Mouse (Mus musculus): ENCODE measurements around the gene Entpd1. TPM values are rescaled to one million over a fixed set of nuclear protein-coding genes. Genes with fewer than 3 reads are reported as not detected.

Entpd1 gene
- total RNA-seq (2018; cell fraction: chromatin; rRNA removed), result 100 to 1,000 TPM in 23 of 26 experiments, 10 to 100 TPM in 3; 33.7 to 454 (median 135) TPM
- 100 to 1,000 TPM in 18 of 26 experiments, 10 to 100 TPM in 8; 86.1 to 339 (median 189) TPM for total RNA-seq (2018; cell fraction: cytosol; rRNA removed)
- total RNA-seq (2018; cell fraction: nucleus; rRNA removed), result 100 to 1,000 TPM in 24 of 26 experiments, 10 to 100 TPM in 2; 83.5 to 570 (median 192) TPM
- polyA plus RNA-seq (2018), result 164 to 283 TPM (median 241 TPM) in 3 replicates

DNA sequence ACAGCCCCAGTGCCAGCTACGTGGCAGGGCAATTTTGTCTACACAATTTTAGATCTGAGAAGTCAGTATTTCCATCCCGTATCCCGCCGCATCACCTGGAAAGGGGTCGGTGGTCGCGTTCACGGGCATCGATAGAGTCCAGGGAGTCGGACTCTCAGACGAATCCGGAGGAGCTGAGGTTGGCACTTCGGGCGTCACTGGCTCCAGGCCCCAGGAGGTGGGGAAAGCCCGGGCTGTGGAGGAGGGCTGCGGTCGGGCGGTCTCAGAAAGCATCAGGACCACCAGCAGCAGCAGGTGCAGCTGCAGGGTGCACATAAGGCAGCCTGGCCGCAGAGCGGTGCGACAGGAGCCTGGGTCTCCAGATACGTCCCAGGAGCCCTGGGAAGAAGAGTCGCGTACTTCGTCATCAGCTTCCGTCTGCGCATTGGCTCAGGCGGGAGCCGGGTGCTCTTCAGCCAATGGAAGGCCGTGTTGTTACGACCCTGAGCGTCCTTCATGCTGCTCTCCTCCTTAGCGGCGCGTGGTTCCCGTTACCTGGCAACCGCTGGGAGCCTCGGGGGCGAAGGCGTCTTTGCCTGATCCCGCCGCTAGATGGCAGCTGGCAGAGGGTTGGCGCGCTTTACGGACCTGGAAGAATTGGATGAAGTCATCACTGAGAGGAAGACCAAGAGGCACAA, at the start of gene Entpd1, which contains the start of gene Tctn3:
Gene Entpd1, plus strand, starts transcription at position 537 of the 677 bp plus-strand sequence.
Gene Tctn3, minus strand, starts transcription at position 404 of the 677 bp plus-strand sequence.
- H3K79me2 ChIP-seq (ENCODE audit: inconsistent target), result peaks cover 5% of the 10 kb centered on the region; the same call in 1 of the 2 replicates
- peak within 1 kb of the TSS; percentile 53 for H3K4me3 ChIP-seq (ENCODE audit: inconsistent target)
- WGBS (ENCODE audit: missing documents), result under 1% methylated on average over 44 of the region's 45 CpGs
- H3K27ac ChIP-seq, result no peak within 1 kb of the TSS
- H3K36me3 ChIP-seq (ENCODE audit: inconsistent target), result peaks cover 21% of the 10 kb centered on the region

DNA sequence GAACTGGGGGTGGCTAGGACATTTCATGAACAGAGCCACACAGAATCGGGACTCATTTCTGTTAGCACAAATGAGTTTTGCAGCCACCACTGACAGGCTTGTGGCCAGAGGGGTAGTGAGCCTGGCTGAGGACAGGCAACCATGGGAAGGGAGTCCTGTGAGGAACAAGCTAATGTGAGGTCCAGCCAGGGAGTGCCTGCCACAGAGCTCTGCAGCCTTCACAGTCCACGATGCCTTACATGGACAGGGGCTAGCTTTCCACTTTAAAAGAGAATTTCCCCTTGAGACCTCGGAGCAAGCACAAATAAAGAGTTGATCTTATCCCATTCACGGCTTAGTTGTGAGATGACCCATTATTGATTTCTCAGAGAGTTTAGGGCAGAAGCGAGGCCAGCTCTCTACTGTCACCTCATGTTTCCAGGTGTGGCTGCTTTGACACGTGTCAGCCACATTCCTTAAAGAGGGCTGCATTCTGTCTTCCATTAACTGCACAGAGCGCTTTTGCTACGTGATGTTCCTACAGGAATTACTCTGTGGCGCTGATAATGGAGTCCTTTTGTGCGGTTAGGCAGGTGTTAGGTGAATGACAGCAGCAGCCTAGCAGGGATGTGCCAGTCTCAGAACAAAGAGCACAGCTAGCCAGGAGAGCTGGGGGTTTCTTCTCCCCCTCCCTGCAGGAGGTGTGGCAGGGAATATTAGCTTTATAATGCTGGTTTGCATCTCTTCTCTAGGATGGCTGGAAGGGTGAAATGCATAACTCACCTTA, 48.1 kb upstream of the Entpd1 start:
- WGBS (ENCODE audit: missing documents), result 95% methylated on average over 10 of the region's 10 CpGs
- Histone ChIP-seq H3K79me2 (ENCODE audit: inconsistent target) (no peaks in the 10 kb centered on the region), H3K36me3 (ENCODE audit: inconsistent target) (no peaks in the 10 kb centered on the region), H3K27ac (no peak overlapping the region), H3K4me3 (ENCODE audit: inconsistent target) (no peak overlapping the region)

DNA sequence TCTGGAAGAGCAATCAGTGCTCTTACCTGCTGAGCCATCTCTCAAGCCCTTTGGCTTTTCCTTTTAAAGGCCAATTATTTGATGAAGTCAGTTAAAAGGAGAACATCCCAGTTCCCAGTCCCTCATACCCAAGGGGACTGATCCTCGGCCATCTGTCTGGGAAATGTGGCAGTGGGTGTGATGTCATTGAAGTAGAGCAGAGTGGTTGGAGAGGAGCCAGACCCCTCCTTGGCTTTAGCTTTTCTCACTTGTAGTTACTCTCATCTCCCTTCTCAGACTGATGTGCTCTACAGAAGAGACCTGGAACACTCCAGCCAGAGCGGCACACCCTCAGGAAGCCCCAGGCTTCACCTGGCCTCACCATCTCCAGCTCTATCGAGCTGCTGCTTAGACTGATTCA, 44.5 kb upstream of the Entpd1 start:
- H3K27ac ChIP-seq, result no peak overlapping the region
- H3K36me3 ChIP-seq (ENCODE audit: inconsistent target), result no peaks in the 10 kb centered on the region
- no peaks in the 10 kb centered on the region for H3K79me2 ChIP-seq (ENCODE audit: inconsistent target)
- 96% methylated on average over 3 of the region's 3 CpGs for WGBS (ENCODE audit: missing documents)
- H3K4me3 ChIP-seq (ENCODE audit: inconsistent target), result no peak overlapping the region

DNA sequence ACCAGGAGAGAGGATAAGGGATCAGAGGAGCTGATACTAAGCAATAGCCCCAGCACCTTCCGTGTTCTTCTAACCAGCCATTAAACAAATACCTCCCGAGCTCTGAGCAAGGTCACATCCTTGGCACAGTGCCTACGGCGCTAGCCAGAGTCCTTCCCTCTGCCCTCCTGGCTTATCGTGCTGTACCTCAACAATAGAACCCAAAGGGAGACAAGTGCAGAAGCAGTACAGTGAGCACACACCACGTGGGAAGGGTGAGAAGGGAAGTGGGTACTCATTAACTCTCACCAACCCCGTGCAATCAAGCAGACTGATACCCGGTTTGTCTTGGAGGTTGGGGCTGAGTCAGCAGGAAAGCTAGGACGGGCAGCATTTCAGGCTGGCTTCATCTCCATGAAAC, 41.4 kb upstream of the Entpd1 start:
- 90% methylated on average over 9 of the region's 9 CpGs for WGBS (ENCODE audit: missing documents)
- no peaks in the 10 kb centered on the region for H3K36me3 ChIP-seq (ENCODE audit: inconsistent target)
- H3K4me3 ChIP-seq (ENCODE audit: inconsistent target), result no peak overlapping the region
- H3K27ac ChIP-seq, result no peak overlapping the region
- no peaks in the 10 kb centered on the region for H3K79me2 ChIP-seq (ENCODE audit: inconsistent target)

DNA sequence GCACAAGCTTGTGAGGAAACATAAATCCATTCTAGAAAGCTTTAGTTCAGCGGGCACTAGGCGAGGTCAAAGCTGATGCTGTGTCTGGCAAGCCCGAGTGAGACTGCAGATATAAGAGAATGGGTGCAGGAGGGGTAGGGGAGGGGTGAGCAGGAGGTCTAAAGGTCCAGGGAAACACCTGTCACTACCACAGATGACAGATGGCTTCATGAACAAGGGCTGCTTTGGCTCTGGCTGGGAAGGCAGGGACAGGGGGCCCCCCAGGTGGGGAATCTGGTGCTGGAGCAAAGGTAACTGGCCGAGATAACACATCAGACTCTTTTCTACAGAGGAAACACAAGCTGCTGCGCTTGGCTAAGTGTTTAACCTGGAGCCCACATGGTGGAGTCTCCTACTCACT, 36.7 kb upstream of the Entpd1 start:
- Histone ChIP-seq H3K79me2 (ENCODE audit: inconsistent target) (no peaks in the 10 kb centered on the region), H3K4me3 (ENCODE audit: inconsistent target) (no peak overlapping the region), H3K27ac (no peak overlapping the region), H3K36me3 (ENCODE audit: inconsistent target) (no peaks in the 10 kb centered on the region)
- 88% methylated on average over 5 of the region's 5 CpGs for WGBS (ENCODE audit: missing documents)

DNA sequence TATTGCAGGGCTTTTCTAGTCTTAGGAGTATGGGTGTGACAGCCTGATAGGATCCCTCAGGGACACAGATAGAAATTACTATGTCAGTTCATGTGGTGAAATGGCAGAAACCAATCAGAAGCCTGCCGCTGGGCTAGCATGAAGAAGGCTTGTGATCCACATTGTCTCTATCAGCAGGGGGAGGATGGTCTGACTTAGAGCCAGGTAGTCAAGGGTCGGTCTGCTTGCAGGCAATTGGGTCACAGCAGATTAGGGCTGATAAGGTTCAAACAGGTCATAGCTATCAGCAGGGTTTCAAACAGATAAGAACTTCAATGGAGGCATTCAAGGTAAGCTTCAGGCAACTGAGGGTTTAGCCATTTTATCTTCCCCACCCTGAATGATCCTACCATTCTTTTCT, 31.3 kb upstream of the Entpd1 start:
- Histone ChIP-seq H3K4me3 (ENCODE audit: inconsistent target) (no peak overlapping the region), H3K36me3 (ENCODE audit: inconsistent target) (no peaks in the 10 kb centered on the region), H3K27ac (no peak overlapping the region), H3K79me2 (ENCODE audit: inconsistent target) (no peaks in the 10 kb centered on the region)
- whole genome bisulfite sequencing (ENCODE audit: missing documents), result 91% methylated on average over 2 of the region's 2 CpGs

DNA sequence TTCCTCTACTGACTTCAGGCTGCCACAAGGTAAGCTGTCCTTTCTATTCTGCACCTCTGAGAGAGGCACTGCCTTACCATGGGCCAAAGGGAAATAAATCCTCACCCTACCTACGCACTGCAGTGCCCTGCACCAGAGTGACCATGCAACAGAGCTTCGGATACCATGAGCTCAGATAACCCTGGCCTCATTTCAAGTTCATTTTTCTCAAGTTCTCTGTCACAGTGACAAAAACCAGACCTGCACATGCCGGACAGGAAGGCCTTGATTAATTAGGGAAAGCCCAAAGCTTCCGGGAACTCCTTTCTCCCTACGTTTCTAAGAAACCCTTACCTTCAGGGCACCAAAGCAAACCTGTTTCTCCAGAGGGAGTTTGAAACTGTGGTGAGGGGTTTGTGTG, 30.5 kb upstream of the Entpd1 start:
- no peak overlapping the region for H3K4me3 ChIP-seq (ENCODE audit: inconsistent target)
- WGBS (ENCODE audit: missing documents), result 92% methylated on average over 5 of the region's 5 CpGs
- no peaks in the 10 kb centered on the region for H3K36me3 ChIP-seq (ENCODE audit: inconsistent target)
- no peak overlapping the region for H3K27ac ChIP-seq
- no peaks in the 10 kb centered on the region for H3K79me2 ChIP-seq (ENCODE audit: inconsistent target)

DNA sequence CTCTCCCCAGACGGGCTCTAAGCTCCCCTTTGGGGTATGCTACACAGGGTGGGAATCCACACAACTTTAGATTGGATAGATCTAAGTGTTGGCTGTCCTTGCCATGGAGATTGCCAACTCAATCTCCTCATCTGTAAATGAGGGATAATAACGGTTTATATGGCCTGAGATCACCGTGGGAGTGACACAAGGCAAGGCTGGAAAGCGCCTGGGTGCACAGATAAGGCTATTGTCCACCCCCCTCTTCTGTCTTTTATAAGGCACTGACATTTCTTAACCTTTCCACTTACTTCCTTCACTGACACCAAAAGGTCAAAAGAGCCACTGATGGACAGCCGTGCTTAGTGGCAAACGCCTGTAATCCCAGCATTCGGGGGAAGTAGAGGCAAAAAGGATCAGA, 25.3 kb upstream of the Entpd1 start:
- Histone ChIP-seq H3K79me2 (ENCODE audit: inconsistent target) (no peaks in the 10 kb centered on the region), H3K27ac (no peak overlapping the region), H3K36me3 (ENCODE audit: inconsistent target) (no peaks in the 10 kb centered on the region), H3K4me3 (ENCODE audit: inconsistent target) (no peak overlapping the region; the same call in 1 of the 2 replicates)
- 75% methylated on average over 7 of the region's 7 CpGs for WGBS (ENCODE audit: missing documents)

DNA sequence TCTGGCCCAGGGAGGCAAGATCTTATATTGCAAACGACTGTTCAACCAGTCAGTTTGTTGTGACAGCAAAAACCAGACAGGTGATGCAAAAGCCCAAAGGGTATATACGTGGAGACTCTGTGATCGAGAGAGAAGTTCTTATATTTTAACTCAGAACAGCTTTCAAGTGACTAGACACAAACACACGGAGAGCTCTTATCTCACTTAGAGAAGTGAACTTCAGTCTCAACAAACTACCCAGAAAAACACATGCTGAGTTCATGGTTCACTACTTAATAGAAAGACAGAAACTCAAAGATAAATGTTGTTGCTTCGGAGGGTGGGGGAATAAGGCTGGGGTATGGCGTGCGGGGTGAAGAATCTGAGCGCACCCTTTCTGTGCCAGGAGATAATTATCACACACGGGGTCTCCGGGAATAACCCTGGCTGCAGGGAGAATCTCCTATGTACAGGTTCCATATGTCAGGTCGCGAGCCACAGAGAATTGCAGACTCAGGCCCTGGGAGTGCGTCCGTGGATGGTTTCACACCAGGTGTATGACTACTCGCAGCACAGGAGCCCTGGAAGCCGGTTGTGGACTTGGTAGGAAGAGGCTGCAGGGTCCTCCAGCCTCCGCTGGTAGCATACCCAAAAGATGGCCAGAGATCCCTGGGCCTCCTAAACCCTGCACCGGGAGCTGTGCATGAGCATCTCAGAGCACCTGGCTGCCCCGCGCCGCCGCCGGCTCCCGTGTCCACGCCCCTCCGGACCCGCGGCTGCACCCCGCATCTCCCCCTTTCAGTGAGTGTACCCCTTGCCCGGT, 24.5 kb upstream of the Entpd1 start:
- Histone ChIP-seq H3K27ac (no peak overlapping the region), H3K4me3 (ENCODE audit: inconsistent target) (peak overlapping the region; percentile 60), H3K36me3 (ENCODE audit: inconsistent target) (no peaks in the 10 kb centered on the region), H3K79me2 (ENCODE audit: inconsistent target) (no peaks in the 10 kb centered on the region)
- 6% methylated on average over 30 of the region's 30 CpGs for WGBS (ENCODE audit: missing documents)

DNA sequence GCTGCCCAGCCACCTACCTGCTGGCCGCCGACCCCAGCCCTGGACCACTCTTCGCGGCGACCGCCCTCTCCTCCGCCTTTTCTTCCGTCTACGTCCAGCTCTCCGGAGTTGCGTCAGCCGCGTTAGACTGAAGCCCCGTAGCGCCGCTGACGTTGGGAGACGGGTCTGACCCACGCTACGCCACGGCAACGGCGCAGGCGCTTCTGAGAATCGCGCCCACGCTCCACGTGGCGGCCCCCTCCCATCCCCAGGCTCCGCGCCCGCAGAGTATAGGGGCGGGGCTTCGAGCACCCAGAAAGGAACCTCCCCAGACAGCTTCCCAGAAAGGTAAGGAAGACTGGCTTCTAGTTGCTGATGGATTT, 23.9 kb upstream of the Entpd1 start, which contains the start of gene Aldh18a1:
Gene Aldh18a1, minus strand, starts transcription at position 171 of the 362 bp plus-strand sequence.
- H3K79me2 ChIP-seq (ENCODE audit: inconsistent target), result no peaks in the 10 kb centered on the region
- peak within 1 kb of the TSS; percentile 42 for H3K27ac ChIP-seq
- H3K36me3 ChIP-seq (ENCODE audit: inconsistent target), result no peaks in the 10 kb centered on the region
- peak within 1 kb of the TSS; percentile 60 for H3K4me3 ChIP-seq (ENCODE audit: inconsistent target)
- under 1% methylated on average over 32 of the region's 34 CpGs for WGBS (ENCODE audit: missing documents)

DNA sequence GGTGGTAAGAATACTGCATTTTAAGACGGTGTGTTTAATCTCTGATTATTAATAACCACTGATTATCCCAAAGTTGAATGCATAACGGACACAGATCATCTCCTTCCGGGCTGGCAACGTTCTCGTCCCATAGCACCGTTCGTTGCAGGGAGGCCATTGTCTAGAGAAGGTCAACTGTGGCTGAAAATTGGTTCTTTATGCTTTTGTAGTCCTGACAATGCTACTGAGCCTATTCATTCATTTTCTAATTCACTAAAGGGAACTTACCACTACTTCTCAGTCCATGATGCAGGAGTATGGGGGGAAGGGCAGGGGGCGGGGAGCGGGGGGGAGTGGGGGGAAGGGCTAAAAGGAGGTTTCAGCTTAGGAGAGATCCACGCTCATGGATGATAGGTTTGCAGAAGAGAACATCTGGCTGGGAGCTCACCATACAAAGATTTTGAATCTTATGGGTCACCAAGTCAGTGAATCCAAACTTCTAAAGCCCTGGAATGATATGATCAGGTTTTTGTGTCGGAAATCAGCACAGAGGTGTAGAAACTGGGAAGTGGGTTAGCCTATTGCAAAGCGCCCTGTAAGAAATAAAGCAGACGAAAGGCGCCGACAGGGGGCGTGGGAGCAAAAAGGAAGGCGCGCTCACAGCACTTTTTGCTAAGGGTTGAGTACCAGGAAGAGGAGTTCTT, 23.2 kb upstream of the Entpd1 start:
- H3K27ac ChIP-seq, result peak overlapping the region; percentile 42
- peak overlapping the region; percentile 60 for H3K4me3 ChIP-seq (ENCODE audit: inconsistent target)
- under 1% methylated on average over 18 of the region's 18 CpGs for WGBS (ENCODE audit: missing documents)
- no peaks in the 10 kb centered on the region for H3K79me2 ChIP-seq (ENCODE audit: inconsistent target)
- no peaks in the 10 kb centered on the region for H3K36me3 ChIP-seq (ENCODE audit: inconsistent target)

DNA sequence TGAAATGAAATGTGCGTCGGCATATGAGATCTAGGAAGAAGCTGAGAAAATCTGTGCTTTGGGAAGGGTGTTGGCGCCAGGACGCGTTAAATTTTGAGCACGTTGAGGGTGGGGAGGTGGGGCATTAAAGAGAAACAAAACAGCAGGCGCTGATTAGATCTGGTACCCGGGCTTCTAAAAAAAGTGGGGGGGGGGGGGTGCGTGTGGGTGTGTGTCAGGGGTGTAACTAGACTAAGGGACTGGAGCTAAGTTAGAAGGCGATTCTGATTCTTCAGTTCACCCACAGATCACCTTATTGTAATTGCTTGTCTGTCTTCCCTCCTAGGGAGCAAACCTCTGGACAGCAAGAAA, 22.7 kb upstream of the Entpd1 start:
- H3K36me3 ChIP-seq (ENCODE audit: inconsistent target), result no peaks in the 10 kb centered on the region
- 0% methylated on average over 10 of the region's 10 CpGs for WGBS (ENCODE audit: missing documents)

DNA sequence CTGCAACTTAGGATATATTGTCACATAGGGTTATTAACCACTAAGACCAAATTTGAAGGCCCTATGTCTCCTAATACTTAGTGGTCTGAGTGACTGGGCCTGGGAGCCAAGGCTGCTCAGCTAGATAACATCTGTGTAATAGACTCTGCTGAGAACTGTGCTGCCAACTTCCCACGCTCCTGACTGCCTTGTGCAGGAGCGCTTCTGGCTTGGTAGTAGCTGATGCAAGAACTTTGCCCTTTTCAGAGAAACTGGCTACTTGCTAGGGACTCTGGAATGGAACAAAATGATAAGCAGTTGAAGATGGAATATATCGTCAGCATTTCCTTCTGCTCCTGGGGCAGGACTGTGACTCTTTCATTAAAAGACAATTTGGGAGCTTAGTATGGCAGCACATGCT, 16.9 kb upstream of the Entpd1 start:
- Histone ChIP-seq H3K36me3 (ENCODE audit: inconsistent target) (peaks cover 11% of the 10 kb centered on the region; the same call in 1 of the 2 replicates), H3K27ac (no peak overlapping the region), H3K79me2 (ENCODE audit: inconsistent target) (no peaks in the 10 kb centered on the region), H3K4me3 (ENCODE audit: inconsistent target) (no peak overlapping the region)
- 97% methylated on average over 3 of the region's 3 CpGs for WGBS (ENCODE audit: missing documents)

More for the DNA sequence above, 22.7 kb upstream of the Entpd1 start:
- H3K79me2 ChIP-seq (ENCODE audit: inconsistent target), result no peaks in the 10 kb centered on the region
- H3K4me3 ChIP-seq (ENCODE audit: inconsistent target), result peak overlapping the region; percentile 60
- H3K27ac ChIP-seq, result peak overlapping the region; percentile 42

DNA sequence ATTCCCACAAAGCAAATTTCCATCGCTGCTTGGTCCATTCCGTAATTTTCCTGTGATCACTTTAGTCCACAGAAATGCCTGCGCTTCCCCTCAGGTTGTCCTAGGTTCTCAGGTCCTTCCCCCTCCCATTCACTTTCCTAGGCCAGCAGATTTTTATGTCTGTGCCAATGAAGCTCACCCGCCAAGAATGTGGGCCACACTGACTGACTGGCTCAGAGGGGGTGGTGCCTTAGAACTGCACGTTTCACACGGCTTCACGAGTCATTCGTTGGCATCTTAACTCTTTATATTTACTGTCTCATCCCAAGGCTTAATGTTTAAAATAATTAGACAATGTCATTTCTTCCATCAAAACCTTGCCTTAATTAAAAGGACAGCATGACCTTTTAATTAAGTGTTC, 16.3 kb upstream of the Entpd1 start:
- Histone ChIP-seq H3K36me3 (ENCODE audit: inconsistent target) (peaks cover 11% of the 10 kb centered on the region; the same call in 1 of the 2 replicates), H3K79me2 (ENCODE audit: inconsistent target) (no peaks in the 10 kb centered on the region), H3K4me3 (ENCODE audit: inconsistent target) (no peak overlapping the region), H3K27ac (no peak overlapping the region)
- 91% methylated on average over 8 of the region's 8 CpGs for WGBS (ENCODE audit: missing documents)
